Mouse (Mus musculus) heart, postnatal 0 days (tissue): ENCODE results near the gene Stum.

Experiments used
- CTCF ChIP-seq: IDR thresholded peaks from 2 replicates; pipeline ENCODE4 v1.5.1; 2016; ENCODE audit warnings: antibody characterized with exemption, control low read depth, low read depth
- EP300 ChIP-seq: IDR thresholded peaks from 2 replicates; pipeline ENCODE4 v1.6.1; 2016; ENCODE audit warnings: antibody characterized with exemption, low read depth

- no peak for TF ChIP-seq CTCF
- TF ChIP-seq EP300 = no peak
These were observed 62.7 kb downstream of the Stum start for GRCm38 (mm10) chr1:180420496-180421164.
